8 mouse cellular contexts compared by ENCODE assay signal in genomic region chr3:153723467-153724079, GRCm38 (mm10). TPM values are rescaled to one million over a fixed set of nuclear protein-coding genes. Genes with fewer than 3 reads are reported as not detected.
DNase-seq lines count a peak whose midpoint lies in the region; ATAC-seq and TF ChIP-seq lines count a peak whose summit lies in the region.

No protein-coding gene starts in this region.

- H3K27me3 ChIP-seq in heart, postnatal 0 days (ENCODE audit: control insufficient read depth, insufficient read depth, low read length): peaks cover 15% of the 10 kb centered on the region
- H3K27me3 ChIP-seq in liver, embryonic 16.5 days (ENCODE audit: control insufficient read depth, insufficient read depth, low read depth, low read length): no peaks in the 10 kb centered on the region; the same call in 1 of the 2 replicates

- 75% methylated on average over 9 of the region's 9 CpGs for WGBS in heart, postnatal 0 days
- WGBS in liver, embryonic 16.5 days (ENCODE audit: insufficient replicate concordance): 49% methylated on average over 9 of the region's 9 CpGs

- no peak for TF ChIP-seq CTCF in gastrocnemius, adult 2 months (IDR thresholded peaks at IDR 0.05)
- TF ChIP-seq CTCF in heart, postnatal 0 days (IDR thresholded peaks at IDR 0.05; ENCODE audit: low read depth): no peak

- H3K9ac ChIP-seq in heart, postnatal 0 days (replicated peaks; ENCODE audit: low read depth, low read length): no peak overlapping the region
- peak overlapping the region; percentile 94 for H3K9ac ChIP-seq in liver, embryonic 16.5 days (ENCODE audit: low read depth, low read length)

- peak; percentile 35 for ATAC-seq in CD4-positive, CD25-positive, alpha-beta regulatory T cell, adult 4 months
- ATAC-seq in heart, postnatal 0 days (ENCODE audit: insufficient read depth, low read depth): no peak
- ATAC-seq in liver, embryonic 16.5 days (ENCODE audit: low read depth): no peak

- H3K4me1 ChIP-seq in heart, postnatal 0 days (ENCODE audit: control insufficient read depth, insufficient read depth): peaks cover 14% of the 10 kb centered on the region
- H3K4me1 ChIP-seq in liver, embryonic 16.5 days (ENCODE audit: control insufficient read depth, low read depth, low read length): peaks cover 49% of the 10 kb centered on the region

- intact Hi-C loops in gastrocnemius, adult 2 months (cut with DNase I): no loop called here
- intact Hi-C loops in gastrocnemius, postnatal 14 days (cut with DNase I; ENCODE audit: low total_unique reads): no loop called here
- intact Hi-C loops in left cerebral cortex, postnatal 36 days (cut with DNase I): no loop called here

- H3K4me2 ChIP-seq in heart, postnatal 0 days (ENCODE audit: low read depth, low read length): peak overlapping the region; percentile 79
- peak overlapping the region; percentile 83 for H3K4me2 ChIP-seq in liver, embryonic 16.5 days (ENCODE audit: low read depth, low read length)

- no peaks in the 10 kb centered on the region for H3K9me3 ChIP-seq in heart, postnatal 0 days (replicated peaks; ENCODE audit: control insufficient read depth, low read length)
- no peaks in the 10 kb centered on the region for H3K9me3 ChIP-seq in liver, embryonic 16.5 days (replicated peaks; ENCODE audit: control insufficient read depth, low read length)

- no peak for TF ChIP-seq EP300 in heart, postnatal 0 days (IDR thresholded peaks at IDR 0.05; ENCODE audit: low read depth)

- no peak for DNase-seq in gastrocnemius, adult 2 months
- no peak for DNase-seq in gastrocnemius, postnatal 14 days
- DNase-seq in heart, postnatal 0 days (ENCODE audit: low spot score): no peak
- no peak for DNase-seq in left cerebral cortex, postnatal 36 days (ENCODE audit: low spot score in 2 of 2)
- DNase-seq in frontal cortex, postnatal 14 days (ENCODE audit: low spot score in 2 of 2): no peak
- DNase-seq in urinary bladder, postnatal 4 days (ENCODE audit: low spot score in 2 of 2): no peak

- H3K27ac ChIP-seq in gastrocnemius, adult 2 months: peak overlapping the region; percentile 83
- no peak overlapping the region for H3K27ac ChIP-seq in heart, postnatal 0 days (ENCODE audit: low read depth)
- H3K27ac ChIP-seq in liver, embryonic 16.5 days (ENCODE audit: low read length): peak overlapping the region; percentile 78

- no peaks in the 10 kb centered on the region for H3K36me3 ChIP-seq in heart, postnatal 0 days (replicated peaks; ENCODE audit: control insufficient read depth, insufficient read depth, low read length)
- no peaks in the 10 kb centered on the region for H3K36me3 ChIP-seq in liver, embryonic 16.5 days (ENCODE audit: control insufficient read depth, insufficient read depth)

- H3K4me3 ChIP-seq in gastrocnemius, adult 2 months: peak overlapping the region; percentile 80
- H3K4me3 ChIP-seq in heart, postnatal 0 days (ENCODE audit: low read depth, low read length): peak overlapping the region; percentile 60
- H3K4me3 ChIP-seq in liver, embryonic 16.5 days (ENCODE audit: low read depth, low read length): peak overlapping the region; percentile 87

RNA-seq across cellular contexts. Expression of gene St6galnac3, which starts 1.4 kb away (rescaled TPM):
- 1 to 10 TPM; 1.3 to 2.6 TPM for total RNA-seq in gastrocnemius, adult 2 months (2021)
- 1 to 10 TPM; 2.9 to 4.4 TPM for total RNA-seq in gastrocnemius, postnatal 14 days (2021)
- polyA plus RNA-seq in CD4-positive, CD25-positive, alpha-beta regulatory T cell, adult 4 months (2017; shearing (Covaris generic)): 10 to 100 TPM; 44.8 to 46.3 TPM
- 15.2 and 22.5 TPM in 2 replicates for total RNA-seq in heart, postnatal 0 days (2014; rRNA removed; ENCODE audit: low replicate concordance)
- 9.7 and 10.5 TPM in 2 replicates for polyA plus RNA-seq in heart, postnatal 0 days (2015; fragmentation: Nextera tagmentation; extraction: Ambion mirVana)
- 10.5 and 12.0 TPM in 2 replicates for polyA plus RNA-seq in liver, embryonic 16.5 days (2015; fragmentation: Nextera tagmentation; extraction: Ambion mirVana)
- total RNA-seq in left cerebral cortex, postnatal 36 days (2021): 10 to 100 TPM; 16.9 to 20.2 TPM
